Mouse (Mus musculus) myocyte (in vitro differentiated cells): ENCODE data around the gene Camta1. TPM values are rescaled to one million over a fixed set of nuclear protein-coding genes. Genes with fewer than 3 reads are reported as not detected.

ENCODE experiments used
- H3K27me3 ChIP-seq: one replicate; pipeline ENCODE4 v1.6.1; 2011; ENCODE audit not compliant: control insufficient read depth, insufficient read depth, insufficient read length
- H3K36me3 ChIP-seq: one replicate; pipeline ENCODE4 v1.6.1; 2011; ENCODE audit not compliant: control insufficient read depth, insufficient read depth
- H3K4me2 ChIP-seq: one replicate; pipeline ENCODE4 v1.6.1; 2011; ENCODE audit warnings: low read depth, control low read depth
- H3K4me3 ChIP-seq: one replicate; pipeline ENCODE4 v1.5.1; 2011; ENCODE audit warnings: mild to moderate bottlenecking, control low read depth, moderate library complexity
- H3K79me2 ChIP-seq: one replicate; pipeline ENCODE4 v1.6.1; 2011; ENCODE audit not compliant: control insufficient read depth, insufficient read depth
- H3ac ChIP-seq: one replicate; pipeline ENCODE4 v1.6.1; 2011; ENCODE audit not compliant: control insufficient read depth, insufficient read length
- CEBPB ChIP-seq: IDR thresholded peaks from 2 replicates; pipeline ENCODE4 v1.6.1; 2011; ENCODE audit warnings: mild to moderate bottlenecking, moderate library complexity; ENCODE audit not compliant: poor library complexity, insufficient read depth, severe bottlenecking
- E2F4 ChIP-seq: IDR thresholded peaks from one replicate; pipeline ENCODE4 v1.6.1; 2011; ENCODE audit warnings: mild to moderate bottlenecking, control low read depth, moderate library complexity; ENCODE audit not compliant: insufficient read depth
- MAX ChIP-seq: IDR thresholded peaks from one replicate; pipeline ENCODE4 v1.6.1; 2011; ENCODE audit warnings: low read depth, mild to moderate bottlenecking, control low read depth
- MYOD1 ChIP-seq, 3 experiments: IDR thresholded peaks; one replicate each; pipeline ENCODE4 v1.6.1; 2011; ENCODE audit warnings: control low read depth in 2 of 3, low read depth in 2 of 3, mild to moderate bottlenecking in 2 of 3, moderate library complexity in 1 of 3; ENCODE audit not compliant: insufficient read length in 2 of 3, control insufficient read depth in 1 of 3
- MYOG ChIP-seq, 3 experiments: IDR thresholded peaks; one replicate each; pipeline ENCODE4 v1.6.1; 2011; ENCODE audit warnings: control low read depth in 2 of 3, low read depth in 2 of 3, mild to moderate bottlenecking in 2 of 3; ENCODE audit not compliant: insufficient read length in 2 of 3, control insufficient read depth in 1 of 3, insufficient read depth in 1 of 3
- POLR2A ChIP-seq: IDR thresholded peaks from one replicate; pipeline ENCODE4 v1.6.1; 2011; ENCODE audit warnings: low read depth, mild to moderate bottlenecking, control low read depth, moderate library complexity; ENCODE audit not compliant: insufficient read length
- POLR2AphosphoS2 ChIP-seq: IDR thresholded peaks from one replicate; pipeline ENCODE4 v1.6.1; 2011; ENCODE audit warnings: low read depth, control low read depth; ENCODE audit not compliant: insufficient read length
- REST ChIP-seq: IDR thresholded peaks from one replicate; pipeline ENCODE4 v1.6.1; 2011; ENCODE audit warnings: mild to moderate bottlenecking, control low read depth, moderate library complexity; ENCODE audit not compliant: insufficient read depth, insufficient read length
- SRF ChIP-seq: IDR thresholded peaks from one replicate; pipeline ENCODE4 v1.6.1; 2011; ENCODE audit warnings: low read depth; ENCODE audit not compliant: control insufficient read depth, insufficient read length
- TCF12 ChIP-seq: IDR thresholded peaks from one replicate; pipeline ENCODE4 v1.6.1; 2011; ENCODE audit warnings: mild to moderate bottlenecking, control low read depth; ENCODE audit not compliant: poor library complexity, insufficient read depth, severe bottlenecking
- TCF3 ChIP-seq: IDR thresholded peaks from one replicate; pipeline ENCODE4 v1.6.1; 2011; ENCODE audit warnings: low read depth, control low read depth; ENCODE audit not compliant: insufficient read length
- USF1 ChIP-seq: IDR thresholded peaks from one replicate; pipeline ENCODE4 v1.6.1; 2011; ENCODE audit warnings: low read depth, mild to moderate bottlenecking, control low read depth, moderate library complexity
- polyA plus RNA-seq: library from polyadenylated mRNA; unstranded; fragments of >200 nt; fragmentation: generic; extraction: Trizol; gene quantifications from one replicate; pipeline ENCODE4 v1.2.1, GENCODE M21; 2012; ENCODE audit warnings: missing spikeins

Gene Camta1
- polyA plus RNA-seq, 1 experiment = 40.6 TPM

DNA sequence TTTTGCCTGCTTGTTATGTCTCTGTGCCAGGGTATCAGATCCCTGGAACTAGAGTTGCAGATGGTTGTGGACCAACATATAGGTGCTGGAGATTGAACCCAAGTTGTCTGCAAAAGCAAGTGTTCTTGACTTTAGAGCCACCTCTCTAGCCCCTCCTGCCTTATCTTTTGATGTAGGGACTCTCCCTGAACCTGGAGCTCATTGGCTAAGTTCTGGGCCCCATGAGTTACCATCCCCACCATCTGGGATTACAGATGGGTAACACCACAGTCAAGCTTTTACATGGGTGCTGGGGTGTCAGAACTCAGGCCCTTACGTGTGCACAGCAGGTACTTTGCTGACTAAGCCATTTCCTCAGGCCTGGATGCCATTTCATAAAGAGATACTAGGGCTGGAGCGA is 150.3 kb downstream of the Camta1 start:
- Histone ChIP-seq H3K4me2 (no peak overlapping the region), H3ac (no peak overlapping the region), H3K4me3 (no peak overlapping the region), H3K27me3 (peaks cover 18% of the 10 kb centered on the region), H3K36me3 (no peaks in the 10 kb centered on the region), H3K79me2 (no peaks in the 10 kb centered on the region)
- TF ChIP-seq CEBPB (no peak), REST (no peak), SRF (no peak), E2F4 (no peak), POLR2A (no peak), TCF12 (no peak), USF1 (no peak), MYOD1 (IDR thresholded peaks at IDR 0.05; ENCODE audit: control insufficient read depth in 1 of 3, insufficient read length in 2 of 3, low read depth in 2 of 3) (no peak), MYOG (IDR thresholded peaks at IDR 0.05; ENCODE audit: control insufficient read depth in 1 of 3, insufficient read depth in 1 of 3, insufficient read length in 2 of 3, low read depth in 2 of 3) (no peak), MAX (no peak), TCF3 (no peak), POLR2AphosphoS2 (no peak)

DNA sequence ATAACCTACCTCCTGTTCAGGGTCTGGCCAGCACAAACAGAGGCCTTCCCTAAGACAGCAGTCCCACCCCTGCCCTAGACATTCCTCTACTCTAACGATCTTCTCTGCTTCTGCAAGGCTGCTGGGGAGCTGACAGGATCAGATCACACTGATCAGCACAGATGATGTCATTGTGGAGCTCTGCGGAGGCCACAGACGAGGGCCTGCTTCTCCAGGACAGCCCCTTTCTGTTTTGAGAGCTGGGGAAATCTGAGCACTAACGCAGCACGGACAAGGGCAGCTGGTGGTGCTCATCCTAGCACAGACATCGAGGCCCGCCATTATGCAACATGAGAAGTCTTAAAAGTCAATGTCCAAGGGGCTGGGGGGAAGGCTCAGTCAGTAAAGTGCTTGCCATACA is 151.2 kb downstream of the Camta1 start:
- no peak overlapping the region for H3ac ChIP-seq
- peaks cover 17% of the 10 kb centered on the region for H3K27me3 ChIP-seq
- H3K79me2 ChIP-seq = no peaks in the 10 kb centered on the region
- H3K4me2 ChIP-seq = no peak overlapping the region
- TF ChIP-seq MYOD1 (IDR thresholded peaks at IDR 0.05; ENCODE audit: control insufficient read depth in 1 of 3, insufficient read length in 2 of 3, low read depth in 2 of 3) (no peak), SRF (no peak)
- H3K4me3 ChIP-seq = no peak overlapping the region
- H3K36me3 ChIP-seq = no peaks in the 10 kb centered on the region

- no peak for TF ChIP-seq MAX
- no peak for TF ChIP-seq POLR2AphosphoS2
- no peak for TF ChIP-seq TCF3
- TF ChIP-seq POLR2A = no peak
- TF ChIP-seq MYOD1 (IDR thresholded peaks at IDR 0.05; ENCODE audit: control insufficient read depth in 1 of 3, insufficient read length in 2 of 3, low read depth in 2 of 3) = no peak
- no peak for TF ChIP-seq CEBPB
- TF ChIP-seq E2F4 = no peak
- TF ChIP-seq SRF = no peak
- no peak for TF ChIP-seq REST
- TF ChIP-seq MYOG (IDR thresholded peaks at IDR 0.05; ENCODE audit: control insufficient read depth in 1 of 3, insufficient read depth in 1 of 3, insufficient read length in 2 of 3, low read depth in 2 of 3) = no peak
- no peak for TF ChIP-seq USF1
- TF ChIP-seq TCF12 = no peak
- no peaks in the 10 kb centered on the region for H3K36me3 ChIP-seq
Measured at GRCm38 (mm10) chr4:151709269-151709668, 152.4 kb downstream of the Camta1 start.

DNA sequence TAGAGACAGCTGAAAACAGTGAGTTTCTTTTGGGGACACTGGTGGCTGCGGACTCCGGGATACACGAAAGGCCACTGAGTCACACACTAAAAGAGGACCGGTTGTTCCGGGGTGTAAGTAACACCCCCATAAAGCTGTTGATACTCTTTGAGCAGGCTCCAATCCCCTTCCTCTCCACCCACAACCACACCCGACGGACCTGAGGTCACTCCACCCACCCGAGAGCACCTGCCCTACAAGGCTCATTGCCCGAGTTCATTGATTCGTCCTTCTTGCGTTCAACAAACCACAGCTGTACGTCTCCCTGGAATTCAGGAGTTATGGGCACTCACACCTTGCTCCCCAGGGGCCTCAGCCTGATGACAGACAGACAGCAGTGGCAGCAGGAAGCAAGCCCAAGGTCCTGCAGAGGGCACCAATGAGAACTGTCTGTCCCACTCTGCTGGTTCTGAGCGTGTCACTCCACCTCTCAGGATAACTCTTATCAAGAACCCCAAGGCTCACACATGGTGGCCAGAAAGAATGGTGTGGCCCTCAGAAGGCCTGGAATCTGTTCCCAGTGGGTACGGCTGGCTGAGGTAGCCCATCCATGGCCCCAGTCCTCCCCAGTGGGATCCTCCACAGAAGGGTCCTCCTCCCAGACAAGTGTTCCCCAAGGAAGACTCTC is 158.5 kb downstream of the Camta1 start:
- Histone ChIP-seq H3K4me2 (no peak overlapping the region), H3K27me3 (peaks cover 5% of the 10 kb centered on the region), H3K79me2 (no peaks in the 10 kb centered on the region), H3K4me3 (no peak overlapping the region), H3ac (no peak overlapping the region), H3K36me3 (no peaks in the 10 kb centered on the region)
- TF ChIP-seq E2F4 (no peak), POLR2AphosphoS2 (no peak), MYOG (IDR thresholded peaks at IDR 0.05; ENCODE audit: control insufficient read depth in 1 of 3, insufficient read depth in 1 of 3, insufficient read length in 2 of 3, low read depth in 2 of 3) (no peak), CEBPB (no peak), REST (no peak), TCF12 (no peak), POLR2A (no peak), SRF (no peak), TCF3 (no peak), MAX (no peak)

More at GRCm38 (mm10) chr4:151709269-151709668, 152.4 kb downstream of the Camta1 start:
- Histone ChIP-seq H3K4me2 (no peak overlapping the region), H3K79me2 (no peaks in the 10 kb centered on the region), H3K4me3 (no peak overlapping the region), H3K27me3 (peaks cover 17% of the 10 kb centered on the region), H3ac (no peak overlapping the region)

DNA sequence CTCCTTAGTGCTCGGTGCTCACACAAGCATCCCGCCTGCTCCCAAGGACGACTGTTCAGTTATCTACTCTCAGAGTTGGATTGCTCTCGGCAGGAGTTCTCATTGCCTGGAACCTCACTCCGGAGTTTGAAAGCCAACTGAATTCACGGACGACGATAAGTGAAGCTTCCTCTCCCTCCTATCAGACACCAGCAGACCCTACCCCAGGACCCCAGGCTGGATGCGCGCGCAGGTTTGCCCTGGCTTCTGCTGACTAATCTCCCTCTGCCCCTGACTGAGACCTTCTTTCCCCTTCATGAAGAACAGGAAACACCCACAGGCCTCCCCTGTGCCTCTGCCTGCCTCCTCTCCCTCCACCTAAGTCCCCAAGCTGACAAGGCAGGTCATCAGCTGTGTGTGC is 159.2 kb downstream of the Camta1 start:
- Histone ChIP-seq H3K27me3 (peaks cover 3% of the 10 kb centered on the region), H3K36me3 (no peaks in the 10 kb centered on the region), H3K4me3 (no peak overlapping the region), H3K79me2 (no peaks in the 10 kb centered on the region), H3ac (no peak overlapping the region), H3K4me2 (no peak overlapping the region)
- TF ChIP-seq POLR2A (no peak), TCF12 (no peak), POLR2AphosphoS2 (no peak), MYOD1 (IDR thresholded peaks at IDR 0.05; ENCODE audit: control insufficient read depth in 1 of 3, insufficient read length in 2 of 3, low read depth in 2 of 3) (no peak), TCF3 (no peak), USF1 (no peak), MYOG (IDR thresholded peaks at IDR 0.05; ENCODE audit: control insufficient read depth in 1 of 3, insufficient read depth in 1 of 3, insufficient read length in 2 of 3, low read depth in 2 of 3) (no peak), SRF (no peak), E2F4 (no peak), REST (no peak), MAX (no peak), CEBPB (no peak)
